Mouse (Mus musculus): ENCODE data around the gene Rsph10b. TPM values are rescaled to one million over a fixed set of nuclear protein-coding genes. Genes with fewer than 3 reads are reported as not detected.
"Not testable (repeated sequence)": the region's sequence is repeated elsewhere in the genome, so short reads cannot be mapped to it uniquely, and the experiment has no call there.

The Rsph10b gene
- polyA plus RNA-seq, 1 experiment, result 4.4 TPM

- no peaks in the 10 kb centered on the region for H3K9me3 ChIP-seq (replicated peaks; ENCODE audit: control insufficient read depth, insufficient read depth, low read length, poor library complexity, severe bottlenecking)
- no peaks in the 10 kb centered on the region for H3K27me3 ChIP-seq (ENCODE audit: control insufficient read depth, insufficient read depth, low read length, poor library complexity, severe bottlenecking)
- no peak overlapping the region for H3K27ac ChIP-seq (ENCODE audit: insufficient read depth, low read length)
- no peak for TF ChIP-seq CTCF (IDR thresholded peaks at IDR 0.05; ENCODE audit: low read depth, low read length)
- TF ChIP-seq POLR2A (IDR thresholded peaks at IDR 0.05; ENCODE audit: insufficient read depth, low read length), result no peak
- no peak for TF ChIP-seq EP300 (IDR thresholded peaks at IDR 0.05; ENCODE audit: insufficient read depth, low read depth, low read length)
- no peak overlapping the region for H3K4me3 ChIP-seq (ENCODE audit: low read depth, low read length)
- no peak overlapping the region for H3K9ac ChIP-seq (ENCODE audit: low read depth, poor library complexity, severe bottlenecking)
- H3K4me1 ChIP-seq (ENCODE audit: control insufficient read depth, insufficient read depth, low read length), result no peaks in the 10 kb centered on the region
- H3K36me3 ChIP-seq (ENCODE audit: control insufficient read depth, insufficient read depth, low read length, poor library complexity, severe bottlenecking), result peaks cover 25% of the 10 kb centered on the region
Measured at GRCm38 (mm10) chr5:144002461-144003192, 69.8 kb downstream of the Rsph10b start.

- Histone ChIP-seq H3K36me3 (ENCODE audit: control insufficient read depth, insufficient read depth, low read length, poor library complexity, severe bottlenecking) (peaks cover 31% of the 10 kb centered on the region), H3K9ac (ENCODE audit: low read depth, poor library complexity, severe bottlenecking) (peak overlapping the region; percentile 94)
- H3K27me3 ChIP-seq (ENCODE audit: control insufficient read depth, insufficient read depth, low read length, poor library complexity, severe bottlenecking), result not testable (repeated sequence)
Measured at GRCm38 (mm10) chr5:144013366-144014134, 80.7 kb downstream of the Rsph10b start.

GRCm38 (mm10) chr5:144014551-144015311, 81.9 kb downstream of the Rsph10b start, which contains the start of gene Ccz1:
TSS of gene Ccz1 (minus strand) at chr5:144014877.
- Histone ChIP-seq H3K36me3 (ENCODE audit: control insufficient read depth, insufficient read depth, low read length, poor library complexity, severe bottlenecking) (peaks cover 24% of the 10 kb centered on the region), H3K4me3 (ENCODE audit: low read depth, low read length) (peak within 1 kb of the TSS; percentile 96), H3K9ac (ENCODE audit: low read depth, poor library complexity, severe bottlenecking) (peak within 1 kb of the TSS; percentile 94), H3K27me3 (ENCODE audit: control insufficient read depth, insufficient read depth, low read length, poor library complexity, severe bottlenecking) (no peaks in the 10 kb centered on the region), H3K9me3 (replicated peaks; ENCODE audit: control insufficient read depth, insufficient read depth, low read length, poor library complexity, severe bottlenecking) (no peaks in the 10 kb centered on the region), H3K4me1 (ENCODE audit: control insufficient read depth, insufficient read depth, low read length) (no peaks in the 10 kb centered on the region), H3K27ac (ENCODE audit: insufficient read depth, low read length) (peak within 1 kb of the TSS; percentile 55; the same call in 1 of the 2 replicates)
- no peak for TF ChIP-seq CTCF (IDR thresholded peaks at IDR 0.05; ENCODE audit: low read depth, low read length)
- TF ChIP-seq EP300 (IDR thresholded peaks at IDR 0.05; ENCODE audit: insufficient read depth, low read depth, low read length), result no peak
- TF ChIP-seq POLR2A (IDR thresholded peaks at IDR 0.05; ENCODE audit: insufficient read depth, low read length), result no peak

More at GRCm38 (mm10) chr5:144013366-144014134, 80.7 kb downstream of the Rsph10b start:
- H3K9me3 ChIP-seq (replicated peaks; ENCODE audit: control insufficient read depth, insufficient read depth, low read length, poor library complexity, severe bottlenecking); H3K4me3 ChIP-seq (ENCODE audit: low read depth, low read length); H3K4me1 ChIP-seq (ENCODE audit: control insufficient read depth, insufficient read depth, low read length); H3K27ac ChIP-seq (ENCODE audit: insufficient read depth, low read length): not testable (repeated sequence)

GRCm38 (mm10) chr5:144015312-144015650, 82.4 kb downstream of the Rsph10b start:
- H3K9me3 ChIP-seq (replicated peaks; ENCODE audit: control insufficient read depth, insufficient read depth, low read length, poor library complexity, severe bottlenecking), result no peaks in the 10 kb centered on the region
- H3K4me3 ChIP-seq (ENCODE audit: low read depth, low read length), result peak overlapping the region; percentile 15; the same call in 1 of the 2 replicates
- no peak for TF ChIP-seq CTCF (IDR thresholded peaks at IDR 0.05; ENCODE audit: low read depth, low read length)
- no peak for TF ChIP-seq EP300 (IDR thresholded peaks at IDR 0.05; ENCODE audit: insufficient read depth, low read depth, low read length)
- no peak for TF ChIP-seq POLR2A (IDR thresholded peaks at IDR 0.05; ENCODE audit: insufficient read depth, low read length)
- peak overlapping the region; percentile 94; the same call in 1 of the 2 replicates for H3K9ac ChIP-seq (ENCODE audit: low read depth, poor library complexity, severe bottlenecking)
- H3K27me3 ChIP-seq (ENCODE audit: control insufficient read depth, insufficient read depth, low read length, poor library complexity, severe bottlenecking), result no peaks in the 10 kb centered on the region
- peaks cover 23% of the 10 kb centered on the region for H3K36me3 ChIP-seq (ENCODE audit: control insufficient read depth, insufficient read depth, low read length, poor library complexity, severe bottlenecking)
- H3K27ac ChIP-seq (ENCODE audit: insufficient read depth, low read length), result no peak overlapping the region
- H3K4me1 ChIP-seq (ENCODE audit: control insufficient read depth, insufficient read depth, low read length), result no peaks in the 10 kb centered on the region

- Histone ChIP-seq H3K4me3 (ENCODE audit: low read depth, low read length) (no peak overlapping the region), H3K9ac (ENCODE audit: low read depth, poor library complexity, severe bottlenecking) (no peak overlapping the region), H3K4me1 (ENCODE audit: control insufficient read depth, insufficient read depth, low read length) (no peaks in the 10 kb centered on the region), H3K36me3 (ENCODE audit: control insufficient read depth, insufficient read depth, low read length, poor library complexity, severe bottlenecking) (peaks cover 17% of the 10 kb centered on the region), H3K27ac (ENCODE audit: insufficient read depth, low read length) (no peak overlapping the region), H3K9me3 (replicated peaks; ENCODE audit: control insufficient read depth, insufficient read depth, low read length, poor library complexity, severe bottlenecking) (no peaks in the 10 kb centered on the region), H3K27me3 (ENCODE audit: control insufficient read depth, insufficient read depth, low read length, poor library complexity, severe bottlenecking) (no peaks in the 10 kb centered on the region)
- TF ChIP-seq EP300 (IDR thresholded peaks at IDR 0.05; ENCODE audit: insufficient read depth, low read depth, low read length) (no peak), CTCF (IDR thresholded peaks at IDR 0.05; ENCODE audit: low read depth, low read length) (no peak), POLR2A (IDR thresholded peaks at IDR 0.05; ENCODE audit: insufficient read depth, low read length) (no peak)
Measured at GRCm38 (mm10) chr5:144015845-144016244, 83.0 kb downstream of the Rsph10b start.

Data from ES-Bruce4 (cell line).